Mouse (Mus musculus) layer of hippocampus, postnatal 10 days (tissue): ENCODE measurements around the gene Sh3gl2. TPM values are rescaled to one million over a fixed set of nuclear protein-coding genes. Genes with fewer than 3 reads are reported as not detected.

Experiments
- DNase-seq, 2 experiments: peaks; one replicate each; pipeline ENCODE4 v3.0.0; 2021; ENCODE audit warnings: low spot score in 2 of 2
- total RNA-seq, 2 experiments: library from RNA; stranded (reverse); gene quantifications; 2 replicates each; pipeline ENCODE4 v1.2.3; 2021

The Sh3gl2 gene
- total RNA-seq, 2 experiments from 2014 or later: 228 to 252 TPM

DNA sequence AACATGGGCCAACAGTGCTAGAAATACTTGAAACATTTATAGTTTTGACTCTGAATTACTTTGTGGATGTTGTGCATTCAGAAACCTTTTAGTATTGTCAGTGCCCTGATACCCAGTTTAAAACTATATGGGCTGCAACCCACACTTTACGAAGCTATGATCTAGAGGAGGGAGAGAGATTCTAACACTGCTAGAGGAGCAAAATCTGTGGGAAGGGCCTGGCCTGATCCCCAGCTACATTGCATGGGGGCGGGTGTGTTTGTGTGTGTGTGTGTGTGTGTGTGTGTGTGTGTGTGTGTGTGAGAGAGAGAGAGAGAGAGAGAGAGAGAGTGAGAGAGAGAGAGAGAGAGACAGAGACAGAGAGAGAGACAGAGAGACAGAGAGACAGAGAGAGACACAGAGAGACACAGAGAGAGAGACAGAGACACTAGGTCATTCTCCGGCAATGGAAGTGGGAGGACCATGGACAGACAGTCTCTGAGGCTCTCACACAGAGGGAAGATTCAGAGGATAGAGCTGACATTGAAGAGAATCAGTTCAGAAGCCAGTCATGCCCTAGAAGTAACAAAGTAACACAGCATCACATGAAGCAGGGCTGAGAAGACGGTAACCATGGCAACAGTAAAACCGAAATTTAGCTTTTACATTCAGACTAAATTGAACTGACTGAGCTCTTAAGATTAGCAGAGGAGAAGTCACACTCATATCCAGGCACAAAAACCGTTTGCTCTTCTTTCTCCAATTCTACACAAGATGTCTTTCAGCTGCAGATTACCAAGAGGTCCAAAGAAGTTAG is 95.9 kb downstream of the Sh3gl2 start:
- no peak for DNase-seq

- no peak for DNase-seq
Measured at GRCm38 (mm10) chr4:85305912-85306573, 101.1 kb downstream of the Sh3gl2 start.

GRCm38 (mm10) chr4:85319092-85319491 is 114.2 kb downstream of the Sh3gl2 start:
- no peak for DNase-seq

- DNase-seq: peak in 1 of 2 experiments; percentile 28
Measured at GRCm38 (mm10) chr4:85325454-85325853, 120.5 kb downstream of the Sh3gl2 start.

GRCm38 (mm10) chr4:85326052-85326451 is 121.1 kb downstream of the Sh3gl2 start:
- DNase-seq: no peak

GRCm38 (mm10) chr4:85334688-85335200 is 129.8 kb downstream of the Sh3gl2 start:
- DNase-seq: peak in 1 of 2 experiments; percentile 15

DNA sequence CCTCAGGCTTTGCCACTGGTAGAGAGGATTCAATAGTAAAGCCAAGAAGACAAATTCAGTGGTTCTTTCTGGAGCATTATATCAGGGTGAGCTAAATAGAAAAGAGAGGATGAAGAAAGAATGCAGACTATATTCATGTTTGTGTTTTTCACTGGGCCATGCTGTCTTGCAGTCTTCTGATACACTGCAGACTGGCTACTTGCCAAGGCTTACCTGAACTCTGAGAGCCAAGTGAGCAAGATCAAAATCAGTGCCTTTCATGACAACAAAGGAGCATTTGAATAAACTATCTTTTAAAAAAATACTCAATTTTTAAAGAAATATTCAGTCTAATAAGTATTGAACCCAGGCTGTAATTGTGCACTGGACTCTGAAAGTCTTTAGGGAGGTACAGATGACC is 131.4 kb downstream of the Sh3gl2 start:
- no peak for DNase-seq

DNA sequence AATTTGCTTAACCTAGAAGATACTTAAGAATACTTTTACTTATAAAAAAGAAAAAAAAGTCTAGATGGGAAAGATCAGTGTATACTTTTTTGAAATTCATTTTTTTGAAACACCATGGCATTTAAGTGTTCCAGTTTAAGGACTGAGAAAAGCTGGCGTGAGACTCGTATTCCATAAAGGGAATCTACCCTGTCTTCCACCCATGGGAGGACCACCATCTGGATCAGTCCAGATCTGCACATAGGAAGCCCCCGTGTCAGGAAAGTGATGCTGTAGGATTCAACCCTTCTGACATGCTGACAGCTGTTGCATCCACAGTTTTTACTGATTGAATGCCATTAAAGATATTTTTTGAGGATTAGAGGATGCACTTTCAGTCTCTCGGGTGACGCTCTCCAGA is 134.2 kb downstream of the Sh3gl2 start:
- no peak for DNase-seq

GRCm38 (mm10) chr4:85340686-85341085 is 135.8 kb downstream of the Sh3gl2 start:
- no peak for DNase-seq

- DNase-seq: no peak
Measured at GRCm38 (mm10) chr4:85345911-85346310, 141.0 kb downstream of the Sh3gl2 start.

- no peak for DNase-seq
Measured at GRCm38 (mm10) chr4:85348079-85348643, 143.2 kb downstream of the Sh3gl2 start.

DNA sequence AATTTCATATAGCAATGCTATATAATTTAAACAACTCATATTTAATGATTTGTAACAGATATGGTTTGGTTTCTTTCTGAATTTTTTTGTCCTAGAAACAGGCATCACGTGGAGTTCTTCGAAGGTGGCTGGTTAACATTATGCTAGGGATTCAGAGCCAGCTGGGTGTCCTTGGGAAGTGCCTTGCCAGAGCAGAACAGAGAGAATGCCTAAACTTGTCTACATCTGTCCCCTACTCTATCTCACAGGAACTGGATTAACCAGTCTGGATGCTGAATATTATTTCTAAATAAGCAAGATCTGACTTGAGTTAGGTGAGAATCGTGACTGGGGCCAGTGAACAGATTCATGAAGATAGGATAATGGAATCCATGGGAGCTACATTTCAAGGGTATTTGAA is 157.7 kb downstream of the Sh3gl2 start:
- DNase-seq: no peak

DNA sequence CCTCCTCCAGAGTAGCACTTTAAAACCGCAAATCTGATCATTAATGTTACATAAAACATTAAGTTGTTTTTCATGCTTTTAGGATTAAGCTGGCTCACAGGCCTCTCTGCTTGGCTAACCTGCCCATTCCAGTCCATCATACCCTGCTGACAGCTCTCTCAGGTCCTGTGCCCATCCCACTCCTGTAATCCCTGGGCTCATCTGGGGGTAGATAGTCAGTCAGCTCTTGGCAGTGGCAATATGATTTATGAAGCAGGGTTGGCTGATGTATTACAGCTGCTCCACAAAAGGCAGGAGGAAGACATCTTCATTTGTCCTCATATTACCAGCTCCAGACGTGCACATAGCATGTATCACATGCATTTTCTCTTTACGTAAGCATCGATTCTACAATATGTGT is 158.3 kb downstream of the Sh3gl2 start:
- DNase-seq: no peak

DNA sequence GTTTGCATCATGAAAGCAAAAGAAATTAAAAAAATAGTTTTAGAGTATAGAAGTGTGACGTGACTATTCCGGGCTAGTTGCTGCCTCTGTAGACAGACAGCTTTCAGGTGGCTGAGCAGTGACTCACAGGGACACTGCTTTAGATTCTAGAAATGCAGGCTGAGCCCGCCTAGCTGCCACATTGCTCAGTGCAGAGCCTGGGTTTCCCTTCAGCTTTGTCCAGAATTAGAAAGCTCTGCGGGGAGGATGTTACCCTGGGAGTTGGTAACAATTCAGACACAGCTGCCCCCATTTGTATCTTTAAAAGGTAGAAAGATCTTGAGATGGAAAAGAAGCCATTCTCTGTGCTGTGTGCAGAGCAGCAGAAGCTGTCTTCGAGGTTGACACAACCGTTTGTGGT is 166.1 kb downstream of the Sh3gl2 start:
- no peak for DNase-seq

DNA sequence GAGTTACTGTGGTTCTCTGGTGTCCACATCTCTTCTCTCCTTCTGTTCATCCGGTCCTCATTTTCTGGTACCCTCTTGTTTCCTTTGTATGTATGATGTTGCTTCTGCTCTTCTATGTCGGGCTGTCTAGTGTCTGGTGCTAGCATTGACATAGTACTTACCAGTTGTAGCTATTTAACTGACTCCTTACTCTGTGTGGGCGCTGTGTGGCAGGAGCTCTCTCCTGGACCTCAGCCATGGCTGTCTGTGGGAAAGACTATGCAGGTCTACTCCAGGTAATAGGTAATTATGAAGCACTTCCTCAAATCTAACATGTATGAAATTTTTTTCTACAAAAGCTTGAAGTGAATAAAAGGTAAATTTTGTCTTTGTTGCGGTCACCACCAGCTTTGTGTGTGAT is 169.9 kb downstream of the Sh3gl2 start:
- no peak for DNase-seq

- peak in 1 of 2 experiments; percentile 29 for DNase-seq
Measured at GRCm38 (mm10) chr4:85376187-85376586, 171.3 kb downstream of the Sh3gl2 start.

DNA sequence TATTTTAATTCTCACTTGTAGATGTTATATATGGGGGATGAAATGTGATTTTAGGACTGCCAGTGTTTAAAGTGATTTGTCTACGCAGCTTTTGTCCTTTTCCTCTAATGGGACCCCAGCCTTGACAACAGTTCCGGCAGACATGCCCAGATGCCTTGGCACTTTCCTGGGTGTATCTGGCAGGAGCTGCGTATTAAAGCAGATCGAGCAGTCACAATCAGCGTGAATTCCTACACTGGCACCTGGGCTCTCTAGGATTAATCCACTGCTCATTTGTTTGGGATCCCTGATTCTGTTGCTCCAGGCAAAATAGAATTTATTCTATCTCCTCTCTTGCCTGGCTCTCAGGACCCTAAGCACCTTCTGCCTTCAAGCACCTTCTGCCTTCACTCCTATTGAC is 171.7 kb downstream of the Sh3gl2 start:
- DNase-seq: peak; percentile 21 to 22

DNA sequence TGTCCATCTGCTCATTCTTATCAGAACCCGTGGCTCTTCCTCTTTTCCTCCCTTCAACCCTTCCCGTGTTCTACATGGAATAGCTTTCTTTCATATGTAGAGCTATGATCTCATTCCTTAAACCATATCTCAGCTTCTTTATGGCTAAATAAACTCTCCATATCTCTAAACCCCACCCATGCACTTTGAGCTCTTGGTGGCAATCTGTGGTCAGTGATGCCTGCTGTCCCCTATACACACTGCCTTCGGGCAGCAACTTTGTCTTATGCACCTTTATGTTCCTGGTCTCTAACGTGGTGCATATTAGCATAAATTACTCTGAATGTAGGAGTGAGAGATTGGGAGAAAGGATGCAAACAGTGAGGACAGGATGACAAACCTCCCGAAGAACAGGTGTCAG is 180.3 kb downstream of the Sh3gl2 start:
- DNase-seq: no peak

GRCm38 (mm10) chr4:85387676-85388075 is 182.8 kb downstream of the Sh3gl2 start:
- no peak for DNase-seq

DNA sequence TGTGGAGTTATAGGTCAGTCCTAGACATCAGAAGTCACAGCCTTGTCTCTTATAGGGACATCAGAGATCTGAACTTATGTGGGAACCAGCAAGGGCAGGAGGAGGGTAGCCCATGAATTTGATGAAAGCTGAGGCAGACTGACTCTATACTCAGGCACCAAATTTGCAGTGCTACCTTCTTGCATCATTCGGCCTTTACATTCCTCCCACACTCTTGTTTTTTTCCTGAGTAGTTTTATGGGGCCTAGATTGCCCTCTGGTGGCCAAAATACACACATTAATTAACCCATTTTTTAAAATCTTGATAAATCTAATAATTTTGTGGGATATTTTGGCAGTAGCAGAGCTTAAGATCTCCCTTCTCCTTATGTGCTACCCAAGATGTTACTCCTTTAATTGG is 186.9 kb downstream of the Sh3gl2 start:
- peak in 1 of 2 experiments; percentile 45 for DNase-seq

DNA sequence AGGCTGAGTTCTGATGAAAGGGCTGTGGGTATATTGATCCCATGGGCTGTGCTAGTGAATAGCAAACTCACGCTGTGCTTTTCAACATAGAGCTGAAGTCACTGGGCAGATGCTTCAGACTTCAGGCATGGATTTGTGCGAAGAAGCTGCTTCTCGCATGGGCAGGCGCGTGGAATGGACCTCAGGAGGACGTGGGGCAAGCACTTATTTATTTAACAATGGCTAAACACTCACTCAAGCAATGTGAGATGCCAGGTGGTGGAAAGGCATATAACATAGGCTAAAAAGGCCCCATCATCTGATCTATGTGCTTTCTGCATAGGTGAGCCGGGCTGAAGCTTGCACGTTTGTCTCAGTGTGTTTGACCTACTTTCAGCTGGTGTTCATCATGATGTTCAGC is 193.8 kb downstream of the Sh3gl2 start:
- DNase-seq: no peak

- peak; percentile 77 to 78 for DNase-seq
Measured at GRCm38 (mm10) chr4:85402823-85403222, 197.9 kb downstream of the Sh3gl2 start.
